Mouse (Mus musculus): Measurements from ENCODE around the gene Wnt6. TPM values are rescaled to one million over a fixed set of nuclear protein-coding genes. Genes with fewer than 3 reads are reported as not detected.

Wnt6 gene
- polyA plus RNA-seq, 1 experiment: 9.1 TPM

DNA sequence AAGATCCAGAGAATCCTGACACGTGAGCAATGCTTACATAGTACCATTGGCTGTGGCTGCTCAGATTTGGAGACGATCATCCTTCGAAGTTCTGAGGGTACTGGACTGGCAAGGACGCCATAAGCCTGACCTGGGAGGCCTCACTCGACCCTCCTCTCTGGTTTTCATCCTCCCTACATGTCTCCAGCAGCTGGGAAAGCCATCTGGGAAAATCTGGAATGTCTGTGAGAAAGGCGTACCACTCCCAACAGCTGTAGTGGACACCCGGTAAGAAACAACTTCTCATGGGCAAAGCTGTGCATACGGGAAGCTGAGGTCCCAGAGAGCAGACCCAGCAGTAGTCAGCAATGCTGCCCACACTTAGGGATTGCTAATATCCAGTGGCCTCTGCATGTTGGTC is 19.5 kb upstream of the Wnt6 start:
- TF ChIP-seq CTCF (IDR thresholded peaks at IDR 0.05; ENCODE audit: borderline replicate concordance, extremely low read depth, insufficient read depth, insufficient read length) (no peak), POLR2A (IDR thresholded peaks at IDR 0.05; ENCODE audit: borderline replicate concordance, extremely low read depth, insufficient read depth, insufficient read length, poor library complexity, severe bottlenecking) (no peak)
- DNase-seq (ENCODE audit: low read depth): no peak

GRCm38 (mm10) chr1:74752833-74753232 is 18.9 kb upstream of the Wnt6 start:
- no peak for DNase-seq (ENCODE audit: low read depth)
- TF ChIP-seq CTCF (IDR thresholded peaks at IDR 0.05; ENCODE audit: borderline replicate concordance, extremely low read depth, insufficient read depth, insufficient read length): no peak
- TF ChIP-seq POLR2A (IDR thresholded peaks at IDR 0.05; ENCODE audit: borderline replicate concordance, extremely low read depth, insufficient read depth, insufficient read length, poor library complexity, severe bottlenecking): no peak

DNA sequence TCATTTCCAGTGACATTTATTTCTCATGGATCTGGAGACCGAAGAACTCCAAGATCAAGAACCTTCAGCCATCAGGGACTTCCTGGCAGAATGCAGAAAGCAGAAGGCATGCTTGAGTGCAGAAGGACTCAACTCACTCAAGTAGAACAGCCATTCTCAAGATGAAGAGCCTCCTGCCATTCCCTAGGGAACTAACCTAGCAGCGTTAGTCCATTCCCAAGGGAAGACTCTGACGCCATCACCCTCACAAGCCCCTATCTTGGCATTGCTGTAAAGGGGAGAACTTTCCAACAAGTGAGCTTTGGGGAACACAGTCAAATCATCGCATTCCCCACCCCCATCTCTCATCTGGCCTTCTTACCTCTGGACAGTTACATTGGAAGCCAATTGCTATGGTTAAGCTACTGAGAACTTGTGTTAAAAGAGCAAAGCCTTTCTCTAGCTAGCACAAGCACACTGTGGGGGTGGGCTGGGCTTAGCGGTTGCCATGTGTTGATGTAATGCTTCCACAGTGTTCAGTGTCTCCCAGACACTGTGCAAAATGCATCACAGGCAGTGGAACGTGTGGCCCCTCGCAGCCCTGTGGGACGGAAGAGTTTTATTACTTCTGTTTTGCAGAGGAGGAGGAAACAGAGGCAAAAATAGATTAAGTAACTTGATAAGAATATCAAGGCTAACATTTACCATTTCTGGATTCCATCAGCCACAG is 18.3 kb upstream of the Wnt6 start:
- DNase-seq (ENCODE audit: low read depth): no peak
- TF ChIP-seq POLR2A (IDR thresholded peaks at IDR 0.05; ENCODE audit: borderline replicate concordance, extremely low read depth, insufficient read depth, insufficient read length, poor library complexity, severe bottlenecking) (no peak), CTCF (IDR thresholded peaks at IDR 0.05; ENCODE audit: borderline replicate concordance, extremely low read depth, insufficient read depth, insufficient read length) (no peak)

GRCm38 (mm10) chr1:74754175-74754785 is 17.4 kb upstream of the Wnt6 start:
- DNase-seq (ENCODE audit: low read depth): no peak
- TF ChIP-seq POLR2A (IDR thresholded peaks at IDR 0.05; ENCODE audit: borderline replicate concordance, extremely low read depth, insufficient read depth, insufficient read length, poor library complexity, severe bottlenecking): no peak
- TF ChIP-seq CTCF (IDR thresholded peaks at IDR 0.05; ENCODE audit: borderline replicate concordance, extremely low read depth, insufficient read depth, insufficient read length): no peak

- no peak for TF ChIP-seq POLR2A (IDR thresholded peaks at IDR 0.05; ENCODE audit: borderline replicate concordance, extremely low read depth, insufficient read depth, insufficient read length, poor library complexity, severe bottlenecking)
- peak; percentile 61; the same call in 1 of the 2 replicates for TF ChIP-seq CTCF (IDR thresholded peaks at IDR 0.05; ENCODE audit: borderline replicate concordance, extremely low read depth, insufficient read depth, insufficient read length)
- peak; percentile 65 for DNase-seq (ENCODE audit: low read depth)
These were observed 11.9 kb upstream of the Wnt6 start for GRCm38 (mm10) chr1:74759773-74760172.

- peak; percentile 67; the same call in 1 of the 2 replicates for TF ChIP-seq CTCF (IDR thresholded peaks at IDR 0.05; ENCODE audit: borderline replicate concordance, extremely low read depth, insufficient read depth, insufficient read length)
- no peak for TF ChIP-seq POLR2A (IDR thresholded peaks at IDR 0.05; ENCODE audit: borderline replicate concordance, extremely low read depth, insufficient read depth, insufficient read length, poor library complexity, severe bottlenecking)
- peak; percentile 86 for DNase-seq (ENCODE audit: low read depth)
These were observed 8.6 kb upstream of the Wnt6 start for GRCm38 (mm10) chr1:74763081-74763480.

GRCm38 (mm10) chr1:74770727-74771466 is 795 bp upstream of the Wnt6 start:
- DNase-seq (ENCODE audit: low read depth): no peak
- TF ChIP-seq POLR2A (IDR thresholded peaks at IDR 0.05; ENCODE audit: borderline replicate concordance, extremely low read depth, insufficient read depth, insufficient read length, poor library complexity, severe bottlenecking) (no peak), CTCF (IDR thresholded peaks at IDR 0.05; ENCODE audit: borderline replicate concordance, extremely low read depth, insufficient read depth, insufficient read length) (no peak)

GRCm38 (mm10) chr1:74771467-74771844 is 236 bp upstream of the Wnt6 start:
- DNase-seq (ENCODE audit: low read depth): no peak

DNA sequence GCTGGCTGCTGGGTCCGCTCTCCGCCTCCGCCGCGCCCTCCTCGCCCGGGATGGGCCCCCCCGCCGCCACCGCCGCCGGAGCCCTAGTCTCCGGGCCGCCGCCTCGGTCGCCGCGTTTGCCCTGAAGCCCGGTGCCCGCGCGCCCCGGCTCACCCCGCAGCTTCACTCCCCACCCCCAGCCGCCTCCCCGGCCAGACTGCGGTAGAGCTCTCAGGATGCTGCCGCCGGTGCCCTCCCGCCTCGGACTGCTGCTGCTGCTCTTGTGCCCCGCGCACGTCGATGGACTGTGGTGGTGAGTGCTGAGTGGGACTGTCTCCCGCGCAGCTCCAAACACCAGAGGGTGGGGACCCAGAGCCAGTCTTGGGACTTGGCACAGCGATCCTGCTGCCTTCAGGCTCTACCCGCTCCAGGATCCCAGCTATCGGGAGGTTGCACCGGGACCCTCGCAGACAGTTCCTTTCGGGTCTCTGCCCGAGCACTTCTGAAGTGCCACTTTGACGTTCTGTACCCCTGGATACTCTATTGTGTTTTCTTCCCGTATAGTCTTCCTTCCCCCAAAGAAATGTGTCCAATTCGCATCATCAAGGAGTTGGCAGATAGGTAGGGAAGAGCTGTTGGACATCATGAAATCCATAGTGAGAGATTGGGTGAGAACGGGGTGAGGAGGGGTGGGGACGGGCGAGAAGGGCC is 384 bp downstream of the Wnt6 start:
- DNase-seq (ENCODE audit: low read depth): no peak
- no peak for TF ChIP-seq POLR2A (IDR thresholded peaks at IDR 0.05; ENCODE audit: borderline replicate concordance, extremely low read depth, insufficient read depth, insufficient read length, poor library complexity, severe bottlenecking)
- no peak for TF ChIP-seq CTCF (IDR thresholded peaks at IDR 0.05; ENCODE audit: borderline replicate concordance, extremely low read depth, insufficient read depth, insufficient read length)

More at GRCm38 (mm10) chr1:74771467-74771844, 236 bp upstream of the Wnt6 start:
- TF ChIP-seq POLR2A (IDR thresholded peaks at IDR 0.05; ENCODE audit: borderline replicate concordance, extremely low read depth, insufficient read depth, insufficient read length, poor library complexity, severe bottlenecking) (no peak), CTCF (IDR thresholded peaks at IDR 0.05; ENCODE audit: borderline replicate concordance, extremely low read depth, insufficient read depth, insufficient read length) (no peak)

DNA sequence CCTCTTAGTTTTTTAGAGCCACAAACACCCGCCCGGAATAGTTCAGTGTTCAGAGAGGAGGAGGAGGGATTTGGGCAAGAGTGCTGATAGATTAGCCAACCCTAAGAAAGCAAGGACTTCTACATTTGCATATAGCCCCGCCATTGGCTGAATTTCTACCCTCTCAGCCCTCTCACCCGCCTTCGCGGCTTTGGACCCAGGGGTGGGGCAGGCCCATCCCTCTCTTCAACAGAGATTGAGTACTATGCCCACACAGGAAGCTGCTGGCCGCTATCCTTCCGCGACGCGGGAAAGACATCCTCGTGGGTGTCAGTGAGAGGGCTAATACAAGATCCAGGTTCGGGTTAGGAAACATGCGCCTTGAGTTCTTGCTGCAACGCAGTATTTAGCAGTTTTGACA is 1.4 kb downstream of the Wnt6 start:
- DNase-seq (ENCODE audit: low read depth): peak; percentile 89
- TF ChIP-seq POLR2A (IDR thresholded peaks at IDR 0.05; ENCODE audit: borderline replicate concordance, extremely low read depth, insufficient read depth, insufficient read length, poor library complexity, severe bottlenecking) (no peak), CTCF (IDR thresholded peaks at IDR 0.05; ENCODE audit: borderline replicate concordance, extremely low read depth, insufficient read depth, insufficient read length) (no peak)

- TF ChIP-seq CTCF (IDR thresholded peaks at IDR 0.05; ENCODE audit: borderline replicate concordance, extremely low read depth, insufficient read depth, insufficient read length) (no peak), POLR2A (IDR thresholded peaks at IDR 0.05; ENCODE audit: borderline replicate concordance, extremely low read depth, insufficient read depth, insufficient read length, poor library complexity, severe bottlenecking) (no peak)
- no peak for DNase-seq (ENCODE audit: low read depth)
These were observed 2.4 kb downstream of the Wnt6 start for GRCm38 (mm10) chr1:74774062-74774461.

Data from brain, embryonic 14.5 days (tissue).